Mouse (Mus musculus) v-Abl transformed pro-B cells (cell line): ENCODE measurements around the gene Mob4.
"Not testable (repeated sequence)": the region's sequence is repeated elsewhere in the genome, so short reads cannot be mapped to it uniquely, and the experiment has no call there.

Source experiments
- in situ Hi-C, 2 experiments: fragments of 400-800 bp; cut with MboI; formaldehyde crosslinking; loops; one replicate each; pipeline ENCODE4 v1.15.1; 2025; ENCODE audit not compliant: unreplicated experiment in 2 of 2

Mob4 gene

DNA sequence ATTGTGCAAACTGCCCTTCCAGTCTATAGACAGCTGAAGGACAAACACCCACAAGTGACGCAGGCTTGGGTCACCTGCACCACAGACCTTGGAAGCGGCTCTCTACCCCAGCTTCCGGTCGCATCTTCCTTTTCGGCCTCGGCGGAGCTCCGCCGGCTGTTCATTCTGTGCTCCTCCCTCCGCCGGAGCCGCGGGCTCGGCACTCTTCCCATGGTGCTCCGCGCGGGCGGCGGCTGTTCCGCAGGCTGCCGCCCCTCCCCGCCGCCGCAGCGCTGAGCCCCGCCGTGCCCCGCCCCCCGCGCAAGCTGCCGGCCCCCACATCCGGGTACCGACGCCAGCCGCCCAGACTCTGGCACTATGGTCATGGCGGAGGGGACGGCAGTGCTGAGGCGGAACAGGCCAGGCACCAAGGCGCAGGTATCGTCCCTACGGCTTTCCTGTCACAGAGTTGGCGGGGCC is at the start of gene Mob4:
Gene Mob4 (plus strand): TSS at position 289 of the 459 bp plus-strand sequence.
- in situ Hi-C loops, result no loop called here

DNA sequence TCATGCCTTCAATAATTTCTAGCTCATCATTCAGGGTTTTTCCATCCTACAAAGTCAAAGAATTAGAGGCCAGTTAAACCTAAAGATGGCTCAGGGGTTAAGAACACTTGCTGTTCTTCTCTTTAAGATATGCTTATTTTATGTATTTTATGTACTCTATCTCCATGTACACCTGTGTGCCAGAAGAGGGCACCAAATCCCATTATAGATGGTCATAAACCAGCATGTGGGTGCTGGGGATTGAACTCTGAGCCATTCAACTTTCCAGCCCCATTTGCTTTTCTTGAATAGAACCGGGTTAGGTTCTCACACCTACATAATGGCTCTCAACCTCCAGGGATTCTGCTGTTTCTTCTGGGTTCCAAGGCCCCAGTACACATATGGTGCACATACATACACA is 48.9 kb upstream of the Mob4 start:
- in situ Hi-C loops, result no loop called here

- in situ Hi-C loops, result loop anchor here (5.0 kb wide), 2 partner anchors 56 to 59 kb away; partner anchors contain the start of gene Sf3b1 (in 1 of the 2)
Observed at GRCm38 (mm10) chr1:55085781-55086366, 45.2 kb upstream of the Mob4 start.

DNA sequence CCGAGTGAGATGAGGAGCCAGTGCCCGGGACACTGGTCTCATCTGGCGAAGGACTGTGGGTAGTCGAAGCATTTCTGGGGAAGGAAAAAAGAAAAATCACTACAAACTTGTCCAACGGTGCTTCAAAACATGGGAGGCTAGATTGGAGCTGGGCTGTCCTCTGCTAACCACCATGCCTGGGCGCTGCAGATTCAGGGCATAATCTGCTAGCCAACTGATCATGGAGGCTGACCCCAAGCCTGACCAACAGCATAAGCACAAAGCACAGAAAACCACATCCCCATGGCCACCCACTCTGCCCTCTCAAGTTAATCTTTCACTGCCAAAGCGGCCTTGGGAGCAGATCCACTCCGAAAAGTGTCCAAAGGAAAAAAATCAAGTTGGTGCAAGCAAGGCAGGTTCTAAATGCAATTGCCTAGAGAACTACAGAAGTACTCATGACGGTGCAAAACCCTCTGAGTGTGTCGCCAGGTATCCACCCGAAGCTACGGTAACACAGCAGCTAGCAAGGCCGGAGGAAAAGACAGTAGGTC is 44.1 kb upstream of the Mob4 start:
- in situ Hi-C loops, result loop anchor here (5.0 kb wide), 2 partner anchors 55 to 60 kb away; partner anchors contain the start of gene Sf3b1 (in 1 of the 2)

- in situ Hi-C loops, result loop anchor here (5.0 kb wide), 2 partner anchors 55 to 60 kb away; partner anchors contain the start of gene Sf3b1 (in 1 of the 2)
Observed at GRCm38 (mm10) chr1:55087401-55087904, 43.6 kb upstream of the Mob4 start.

DNA sequence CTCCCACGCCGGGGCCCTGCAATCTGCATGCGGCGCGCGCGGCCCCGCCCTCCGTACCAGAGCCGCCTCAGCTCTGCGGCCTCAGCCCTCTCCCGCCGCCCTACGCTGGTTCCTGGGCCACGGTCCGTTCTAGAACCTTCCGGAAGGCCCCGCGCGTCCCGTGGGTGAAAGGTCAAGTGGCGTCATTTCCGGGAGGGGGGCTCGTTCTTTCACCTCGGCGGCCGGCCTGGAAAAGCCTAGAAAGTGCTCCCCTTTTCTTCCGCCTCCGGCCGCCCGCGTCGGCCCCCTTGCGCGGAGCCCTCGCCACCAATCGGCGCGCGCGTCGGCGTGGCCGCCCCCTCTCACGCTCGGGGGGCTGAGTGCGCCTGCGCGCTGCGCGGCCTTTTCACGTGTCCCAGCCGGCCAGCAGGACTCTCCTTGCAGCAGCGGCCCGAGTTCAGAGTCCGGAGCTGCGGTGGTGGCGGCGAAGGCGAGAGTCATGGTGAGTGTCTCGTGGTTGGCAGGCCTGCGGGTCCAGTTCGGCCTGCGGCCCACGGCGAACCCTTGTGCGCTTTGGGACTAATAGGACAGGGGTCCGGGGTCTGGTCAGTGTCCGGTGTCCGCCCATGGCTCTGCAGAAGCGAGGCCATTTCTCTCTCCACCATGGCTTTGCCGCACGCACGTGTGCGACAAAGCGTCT is 43.0 kb upstream of the Mob4 start, which contains the start of the genes Hspe1 and Hspd1:
Gene Hspe1 (plus strand): TSS at position 201 of the 679 bp plus-strand sequence.
Gene Hspd1 (minus strand): TSS at position 312 of the 679 bp plus-strand sequence.
- in situ Hi-C loops, result loop anchor here (5.0 kb wide), 2 partner anchors 54 to 61 kb away; partner anchors contain the start of gene Sf3b1 (in 1 of the 2)

DNA sequence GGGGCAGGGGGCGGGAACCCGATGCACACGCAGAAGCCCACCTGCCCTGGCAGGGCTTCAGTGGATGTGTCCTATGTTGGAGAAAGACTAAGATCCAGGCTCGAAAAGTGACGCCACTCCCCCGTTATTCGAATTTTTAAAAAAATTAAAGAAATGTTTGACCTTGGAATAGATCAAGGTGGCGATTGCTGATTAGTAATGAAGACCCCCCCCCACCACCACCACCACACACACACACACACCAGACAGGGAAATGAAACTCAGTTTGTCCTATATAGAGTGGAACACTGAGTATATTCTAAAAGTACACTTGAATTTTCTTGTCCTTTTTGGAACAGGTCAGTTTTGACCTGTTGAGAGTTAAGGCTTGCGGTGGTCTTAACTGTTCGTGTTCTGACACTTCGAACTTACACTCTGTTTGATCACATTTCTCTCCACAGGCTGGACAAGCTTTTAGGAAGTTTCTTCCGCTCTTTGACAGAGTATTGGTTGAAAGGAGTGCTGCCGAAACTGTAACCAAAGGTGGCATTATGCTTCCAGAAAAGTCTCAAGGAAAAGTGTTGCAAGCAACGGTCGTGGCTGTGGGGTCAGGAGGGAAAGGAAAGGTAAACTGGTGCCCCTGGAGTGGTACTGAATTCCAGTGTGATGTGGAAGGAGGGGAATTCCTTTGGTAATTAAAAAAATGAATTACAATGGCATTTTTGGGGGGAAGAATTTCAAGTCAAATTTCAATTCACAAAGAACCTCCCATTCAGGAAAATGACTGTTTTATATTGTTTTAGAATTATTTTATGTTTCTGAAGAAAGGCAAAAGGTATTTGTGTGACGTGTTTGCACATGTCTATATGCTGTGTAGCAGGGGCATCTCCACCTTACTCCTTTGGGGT is 42.2 kb upstream of the Mob4 start:
- in situ Hi-C loops, result loop anchor here (5.0 kb wide), 2 partner anchors 53 to 62 kb away; partner anchors contain the start of gene Sf3b1 (in 1 of the 2)

DNA sequence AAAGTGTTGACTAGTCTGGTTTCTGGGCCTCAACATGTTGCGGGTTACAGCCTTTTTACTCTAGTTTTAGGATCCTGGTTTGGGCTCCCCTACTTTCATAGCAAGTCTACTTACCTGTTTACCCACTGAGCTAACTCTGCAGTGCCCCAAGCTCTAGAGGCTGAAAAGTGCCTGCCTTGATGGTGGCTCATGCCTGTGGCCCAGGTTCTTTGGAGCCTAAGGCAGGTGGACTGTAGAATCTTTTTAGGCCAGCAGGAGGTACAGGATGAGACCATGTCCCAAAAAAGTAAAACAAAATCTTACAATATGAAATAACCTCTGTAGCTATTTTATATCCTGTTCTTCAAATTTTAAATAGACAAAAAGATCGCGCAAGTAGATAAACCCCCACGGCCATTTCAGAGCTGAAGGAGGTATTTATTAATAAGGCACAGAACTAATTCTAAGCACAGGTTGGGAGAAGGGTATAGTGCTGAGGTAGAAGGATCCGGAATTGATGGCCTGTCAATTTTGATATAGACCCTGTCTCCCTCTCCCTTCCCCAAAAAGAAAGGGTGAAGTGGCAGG is 41.5 kb upstream of the Mob4 start:
- in situ Hi-C loops, result loop anchor here (5.0 kb wide), 2 partner anchors 53 to 62 kb away; partner anchors contain the start of gene Sf3b1 (in 1 of the 2)

GRCm38 (mm10) chr1:55092056-55092455 is 39.0 kb upstream of the Mob4 start:
- in situ Hi-C loops, result no loop called here

GRCm38 (mm10) chr1:55092469-55092868 is 38.6 kb upstream of the Mob4 start:
- in situ Hi-C loops, result no loop called here

DNA sequence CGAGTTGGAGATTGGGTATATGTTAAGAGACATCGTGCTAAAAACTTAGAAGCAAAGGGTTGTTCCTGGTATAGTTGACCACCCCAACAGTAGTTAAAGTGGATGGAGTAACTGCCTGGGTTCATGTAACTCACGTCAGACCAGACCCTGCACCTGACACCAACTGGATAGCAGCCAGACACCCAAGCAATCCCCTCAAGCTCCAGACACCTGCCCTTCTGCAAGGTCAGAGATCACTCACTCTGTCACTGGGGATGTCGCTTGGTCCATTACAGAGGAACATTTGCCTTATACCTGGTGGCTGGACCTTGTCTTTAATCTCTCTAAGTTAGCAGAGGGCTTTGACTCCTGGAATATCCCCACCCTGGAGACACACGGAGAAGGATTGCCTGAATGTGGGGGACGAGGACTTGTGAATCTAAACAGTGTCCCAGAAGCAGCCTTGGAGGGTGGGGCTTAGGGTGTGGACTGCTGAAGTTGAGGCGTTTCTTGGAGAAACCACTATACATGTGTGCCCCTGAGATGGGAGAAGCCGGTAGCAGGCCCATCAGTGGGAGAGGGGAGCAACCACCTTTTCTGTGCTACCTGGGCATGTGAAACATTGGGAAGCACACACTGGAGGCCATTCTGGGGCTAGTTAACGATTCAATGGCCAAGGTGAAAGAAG is 24.0 kb upstream of the Mob4 start:
- in situ Hi-C loops, result no loop called here

GRCm38 (mm10) chr1:55107644-55108043 is 23.4 kb upstream of the Mob4 start:
- in situ Hi-C loops, result no loop called here

- in situ Hi-C loops, result no loop called here
Observed at GRCm38 (mm10) chr1:55108473-55108872, 22.6 kb upstream of the Mob4 start.

DNA sequence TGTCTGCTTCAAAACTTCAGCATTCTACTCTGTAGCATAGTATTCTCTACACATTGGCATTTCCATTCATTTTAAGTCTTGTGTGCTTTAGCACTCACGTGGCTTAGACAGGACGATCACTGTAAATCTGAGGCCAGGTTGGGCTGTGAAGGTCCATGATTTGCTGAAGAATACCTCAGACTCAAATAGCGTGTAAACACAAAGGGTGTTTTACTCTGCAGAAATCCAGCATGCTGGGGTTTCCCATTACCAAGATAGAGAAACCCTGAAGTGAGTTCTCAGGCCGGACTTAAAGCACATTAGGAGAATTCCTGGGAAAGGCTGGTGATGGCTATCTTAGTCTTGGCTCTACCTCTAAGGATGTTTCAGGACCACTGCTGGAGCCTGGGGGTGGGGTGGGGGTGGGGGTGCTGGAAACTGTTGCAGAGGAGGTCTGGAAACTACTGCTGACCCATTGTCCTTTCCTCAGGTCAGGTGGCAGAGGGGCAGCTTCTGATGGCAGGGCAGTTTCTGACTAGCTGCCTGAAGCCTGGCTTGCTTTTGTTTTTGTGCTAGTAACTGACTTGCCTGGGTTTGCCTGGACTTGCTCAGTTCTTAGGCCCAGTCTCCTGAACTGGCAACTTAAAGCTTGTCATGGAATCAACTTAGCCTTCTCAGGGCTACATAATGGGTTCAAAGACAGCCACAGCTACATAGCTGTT is 21.8 kb upstream of the Mob4 start:
- in situ Hi-C loops, result no loop called here

- in situ Hi-C loops, result no loop called here
Observed at GRCm38 (mm10) chr1:55123046-55123445, 8.0 kb upstream of the Mob4 start.

DNA sequence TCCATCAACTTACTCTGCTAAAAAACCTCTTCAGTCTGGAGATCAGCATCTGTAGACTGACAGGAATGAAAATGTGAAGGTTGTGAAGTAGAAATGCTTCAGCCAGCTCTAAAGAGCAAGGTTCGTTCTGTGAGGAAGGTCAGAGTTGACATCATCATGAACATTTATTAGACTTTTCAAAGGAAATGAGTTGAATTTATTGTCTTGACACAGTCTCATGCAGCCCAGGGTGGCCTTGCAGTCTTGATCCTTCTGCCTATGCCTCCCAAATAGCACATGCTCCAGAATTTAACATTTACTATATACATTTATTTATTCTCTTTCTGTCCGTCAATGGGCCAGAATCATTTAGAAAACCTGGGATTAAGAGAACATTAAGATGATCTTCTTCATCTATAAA is 7.5 kb upstream of the Mob4 start:
- in situ Hi-C loops, result no loop called here

DNA sequence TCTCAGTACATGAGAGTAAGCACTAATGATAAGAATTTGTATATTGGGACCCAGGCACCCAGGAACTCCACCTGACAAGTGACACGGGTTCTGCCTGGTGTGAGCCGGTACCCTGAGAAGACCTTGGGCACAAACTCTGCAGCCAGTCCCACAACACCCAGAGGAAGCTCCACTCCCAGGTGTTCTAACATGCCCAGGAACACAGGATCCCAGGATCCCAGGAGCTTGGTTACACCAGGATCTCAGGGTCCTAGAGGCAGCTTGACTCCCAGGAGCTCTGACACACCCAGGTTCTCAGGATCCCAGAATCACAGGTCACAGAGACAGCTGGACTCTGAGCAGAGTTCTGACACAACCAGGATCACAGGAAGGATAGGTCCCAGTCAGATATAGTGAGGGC is 6.9 kb upstream of the Mob4 start:
- in situ Hi-C loops, result not testable (repeated sequence)

GRCm38 (mm10) chr1:55129716-55130115 is 1.3 kb upstream of the Mob4 start:
- in situ Hi-C loops, result no loop called here
